Mouse (Mus musculus) liver, adult (tissue): Measurements from ENCODE around the gene Kndc1.

ENCODE experiments used
- GATA4 ChIP-seq: IDR thresholded peaks from 2 replicates; pipeline ENCODE4 v1.6.1; 2014; ENCODE audit warnings: mild to moderate bottlenecking, low read length; ENCODE audit not compliant: insufficient replicate concordance

Kndc1 gene

DNA sequence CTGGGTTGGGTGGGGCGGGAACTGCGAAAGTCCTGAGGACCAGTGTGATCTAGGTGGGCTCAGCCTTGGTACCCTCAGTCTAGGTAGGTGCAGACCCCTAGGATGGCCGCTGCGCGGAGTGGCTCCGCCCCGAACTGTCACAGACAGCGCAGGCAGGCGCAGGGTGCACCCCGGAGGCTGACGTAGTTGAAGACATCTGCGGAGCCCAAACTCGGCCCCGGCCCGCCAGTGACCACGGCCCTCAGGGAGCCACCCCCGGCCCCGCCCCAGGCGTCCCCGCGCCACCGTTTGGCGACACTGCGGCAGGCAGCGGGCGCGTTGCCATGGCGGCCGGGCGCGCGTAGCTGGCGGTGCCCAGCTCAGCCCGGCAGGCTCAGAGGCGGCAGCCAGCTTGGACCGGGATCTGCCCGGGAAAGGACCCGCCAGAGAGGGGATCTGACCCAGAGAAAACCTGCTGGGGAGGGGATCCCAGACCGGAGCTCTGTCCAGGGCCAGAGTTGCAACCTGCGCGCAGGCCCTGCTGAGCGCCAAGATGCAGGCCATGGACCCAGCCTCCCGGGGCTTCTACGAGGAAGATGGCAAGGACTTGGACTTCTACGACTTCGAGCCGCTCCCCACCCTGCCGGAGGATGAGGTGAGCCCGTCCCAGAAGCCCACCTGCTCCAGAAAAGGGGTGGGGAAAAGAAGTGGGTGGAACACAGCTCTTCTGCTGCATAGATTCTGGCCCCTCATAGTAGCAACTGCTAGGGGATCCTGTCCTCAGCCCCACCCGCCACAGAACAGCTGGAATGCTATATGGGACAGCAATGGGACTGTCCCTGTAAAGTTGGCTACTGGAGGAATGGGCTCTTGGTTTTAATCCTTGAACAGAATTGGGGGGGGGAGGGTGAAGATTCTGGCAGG lies at the start of gene Kndc1:
Kndc1 (plus strand) TSS at position 42 of the 903 bp plus-strand sequence.
- TF ChIP-seq GATA4, result no peak

DNA sequence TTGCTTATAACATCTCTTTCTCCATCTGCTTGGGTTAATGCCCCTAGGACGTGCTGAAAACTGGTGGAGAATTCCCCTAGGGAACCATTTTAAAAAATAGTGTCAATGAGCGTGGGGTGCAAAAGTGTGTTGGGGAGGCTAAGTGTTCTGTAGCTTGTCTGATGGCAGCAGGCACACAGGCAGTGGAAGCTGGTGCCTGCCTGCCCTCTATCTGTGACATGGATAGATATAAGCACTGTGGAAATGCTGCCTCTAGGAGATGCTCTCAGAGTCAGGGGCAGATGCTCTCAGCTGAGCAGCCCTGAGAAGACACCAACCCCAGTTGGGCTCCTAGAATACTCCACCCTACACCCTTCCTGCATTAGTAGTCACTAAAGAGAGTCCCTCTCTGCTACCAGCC lies 49.4 kb upstream of the Kndc1 start:
- no peak for TF ChIP-seq GATA4

DNA sequence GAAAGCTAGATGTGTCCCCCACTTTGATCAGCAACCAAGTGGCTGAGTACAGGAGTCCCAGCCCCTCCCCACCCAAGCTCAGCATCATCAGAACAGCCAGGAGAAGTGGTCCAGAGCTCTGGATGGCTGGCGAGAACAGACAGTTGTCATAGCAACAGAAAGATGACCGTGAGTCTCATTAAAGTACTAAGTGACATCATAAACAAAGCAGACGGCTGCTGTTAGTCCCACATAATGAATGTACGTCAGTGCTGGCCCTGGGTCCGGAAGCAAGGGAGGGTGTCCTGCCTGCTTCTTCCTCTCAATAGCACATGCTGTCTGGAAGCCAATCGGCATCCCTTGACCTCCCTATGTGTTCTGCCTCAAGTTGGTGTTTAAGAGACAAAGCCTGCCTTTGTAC lies 44.3 kb upstream of the Kndc1 start:
- no peak for TF ChIP-seq GATA4

DNA sequence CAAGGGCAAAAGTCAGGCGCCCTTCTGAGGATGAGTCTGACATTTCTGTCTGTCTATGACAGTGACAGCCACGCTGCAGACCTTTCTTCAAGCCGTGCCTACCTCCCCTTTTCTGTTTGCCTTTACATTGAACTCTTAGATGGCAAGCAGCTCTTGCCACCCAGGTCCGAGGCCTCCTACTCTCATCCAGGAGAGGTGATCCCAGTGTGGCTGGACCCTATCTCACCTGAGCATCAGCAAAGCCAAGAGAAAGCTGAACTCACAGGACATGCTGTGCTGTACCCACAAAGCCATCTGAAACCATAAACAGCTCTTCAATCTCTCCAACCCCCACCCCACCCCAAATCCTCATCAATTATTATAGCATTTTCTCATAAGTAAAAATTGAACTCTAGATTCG lies 43.8 kb upstream of the Kndc1 start:
- TF ChIP-seq GATA4, result no peak

DNA sequence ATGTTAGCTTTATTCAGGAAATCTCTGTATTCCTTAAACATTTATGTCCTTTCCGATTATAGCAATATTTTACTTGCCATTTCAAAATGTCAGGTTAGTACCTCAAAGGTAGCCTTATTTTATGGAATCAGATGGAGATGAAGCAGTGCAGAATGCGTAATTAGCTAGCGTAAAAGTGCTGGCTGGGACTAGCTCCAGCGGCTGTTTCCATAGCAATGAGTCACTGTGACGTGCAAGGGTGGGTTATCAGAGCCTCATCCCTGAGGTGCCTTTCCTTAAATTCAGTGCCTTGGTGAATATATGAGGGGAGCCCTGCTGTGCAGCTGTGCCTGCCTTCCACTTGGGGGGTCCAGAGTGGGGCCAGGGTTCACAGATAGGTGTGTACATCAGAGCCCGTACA lies 43.4 kb upstream of the Kndc1 start:
- no peak for TF ChIP-seq GATA4

DNA sequence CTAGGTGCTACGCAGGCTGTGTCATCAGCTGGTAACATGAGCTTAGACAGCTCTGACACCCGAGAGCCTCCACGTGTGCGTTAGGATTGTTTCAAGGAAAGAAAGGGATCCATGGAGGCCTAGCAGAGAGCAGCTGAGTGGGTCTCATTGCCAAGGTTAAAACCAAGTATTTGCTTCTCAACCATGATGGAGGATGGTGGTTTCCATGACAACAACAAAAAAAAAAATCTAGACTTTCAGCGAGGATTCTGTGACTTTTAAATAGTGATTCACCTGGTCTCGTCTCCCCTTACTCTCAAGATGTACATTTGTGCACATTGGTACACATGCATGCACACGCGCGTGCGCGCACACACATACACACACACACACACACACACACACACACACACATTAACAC lies 39.2 kb upstream of the Kndc1 start:
- TF ChIP-seq GATA4, result no peak

DNA sequence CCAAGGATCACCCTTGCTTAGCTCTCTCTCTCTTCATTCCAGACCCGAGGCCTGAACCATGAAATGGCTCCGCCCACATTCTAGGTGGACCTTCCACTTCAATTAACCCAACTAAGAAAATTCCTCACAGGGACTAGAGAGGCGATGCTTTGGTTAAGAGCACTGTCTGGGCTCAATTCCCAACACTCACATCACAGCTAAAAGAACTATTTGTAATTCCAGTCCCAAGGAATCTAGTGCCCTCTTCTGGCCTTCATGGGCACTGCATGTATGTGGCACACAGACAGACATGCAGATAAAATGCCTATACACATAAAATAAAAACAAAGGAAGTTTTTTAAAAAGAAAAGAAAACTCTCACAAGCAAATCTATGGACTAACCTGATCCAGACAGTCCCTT lies 33.1 kb upstream of the Kndc1 start:
- no peak for TF ChIP-seq GATA4

DNA sequence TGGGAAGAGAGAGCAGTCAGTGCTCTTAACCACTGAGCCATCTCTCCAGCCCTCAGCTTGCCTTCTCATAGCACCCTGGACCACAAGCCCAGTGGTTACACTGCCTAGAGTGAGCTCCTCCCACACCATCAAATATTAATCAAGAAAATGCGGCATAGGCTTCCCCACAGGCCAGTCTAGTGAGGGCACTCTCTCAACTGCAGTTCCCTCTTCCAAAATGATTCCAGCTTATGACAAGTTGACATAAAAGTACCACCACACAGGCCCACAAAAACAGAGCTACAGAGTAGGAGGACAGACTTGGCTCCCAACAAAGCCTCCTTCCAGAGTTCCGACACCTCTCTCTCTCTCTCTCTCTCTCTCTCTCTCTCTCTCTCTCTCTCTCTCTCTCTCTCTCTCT lies 31.4 kb upstream of the Kndc1 start:
- no peak for TF ChIP-seq GATA4

DNA sequence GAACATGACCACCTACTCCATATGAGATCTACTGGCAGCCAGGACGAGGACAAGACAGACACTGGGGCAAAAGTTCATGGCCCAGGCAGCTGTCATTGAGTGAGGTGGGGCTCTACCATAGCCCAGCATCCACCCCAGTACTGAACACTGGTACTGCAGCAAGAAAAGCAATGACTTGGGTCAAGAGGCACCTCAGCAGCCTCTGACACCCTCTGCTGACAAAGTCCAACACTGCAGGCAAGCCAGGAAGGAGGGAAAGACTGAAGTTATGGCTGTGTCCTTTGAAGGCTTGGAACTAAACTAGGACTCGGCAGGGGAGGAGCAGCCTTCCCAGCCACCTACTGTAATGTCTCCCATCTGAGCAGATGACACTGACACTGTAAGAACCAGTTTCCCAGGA lies 30.2 kb upstream of the Kndc1 start:
- TF ChIP-seq GATA4, result no peak

DNA sequence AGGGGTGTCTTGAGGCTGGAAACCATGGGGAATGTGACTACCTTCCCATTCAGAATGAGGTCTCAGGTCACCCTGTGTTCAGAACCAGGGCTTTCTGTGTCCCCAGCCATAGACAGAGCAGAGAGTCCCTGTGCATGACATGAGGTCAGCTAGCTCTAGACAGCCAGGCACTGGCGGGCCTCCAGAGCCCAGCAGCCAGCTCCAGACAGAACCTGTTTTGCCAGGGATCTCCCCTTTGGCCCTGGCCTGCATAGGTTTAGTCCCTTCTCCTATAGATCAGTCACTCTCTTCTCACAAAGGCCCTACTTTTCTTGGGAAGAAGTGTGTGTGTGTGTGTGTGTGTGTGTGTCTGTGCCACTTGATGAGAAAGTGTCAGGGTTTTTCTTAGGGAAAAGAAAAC lies 29.6 kb upstream of the Kndc1 start:
- no peak for TF ChIP-seq GATA4

DNA sequence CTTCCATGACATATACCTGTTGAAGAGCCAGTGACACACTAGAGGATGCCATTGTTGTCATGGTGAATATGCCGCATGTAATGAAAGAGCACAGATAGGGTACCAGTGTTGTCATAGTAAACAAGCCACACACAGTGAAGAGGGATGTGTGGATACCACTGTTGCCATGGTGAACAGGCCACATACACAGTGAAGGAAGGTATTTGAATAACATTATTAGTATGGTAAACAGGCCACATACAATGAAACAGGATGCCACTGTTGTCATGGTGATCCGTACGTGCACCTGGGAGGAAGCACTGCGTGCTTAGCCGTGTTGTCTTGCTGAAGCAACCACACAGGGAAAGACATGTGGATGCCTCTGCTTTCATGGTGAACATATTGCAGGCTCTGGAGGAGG lies 23.5 kb upstream of the Kndc1 start:
- no peak for TF ChIP-seq GATA4

DNA sequence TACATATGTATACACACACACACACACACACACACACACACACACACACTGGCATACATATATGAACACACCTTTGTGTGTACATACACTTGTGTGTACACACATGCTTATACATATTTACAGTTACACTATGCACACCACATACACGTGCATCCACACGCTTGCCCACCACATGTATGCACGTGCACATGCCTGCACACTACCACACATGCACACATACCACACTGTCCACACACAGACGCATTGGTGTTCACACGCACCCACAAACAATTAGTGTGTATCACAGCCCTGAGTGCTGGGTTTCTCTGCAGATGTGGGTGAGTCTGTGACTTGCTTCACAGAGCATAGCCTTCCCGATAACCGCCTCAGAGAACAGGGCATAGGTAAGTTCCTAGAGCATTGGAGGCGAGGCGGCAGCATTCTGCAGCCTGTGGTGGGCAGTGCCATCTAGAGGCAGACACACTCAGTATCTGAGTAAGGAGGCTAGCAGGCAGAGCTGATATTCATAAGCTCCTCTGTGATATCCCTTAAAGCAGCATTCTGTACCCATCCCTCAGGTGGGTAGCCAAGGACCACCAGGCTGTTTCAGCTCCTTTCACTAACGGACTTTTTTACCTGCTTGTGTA lies 17.2 kb upstream of the Kndc1 start:
- no peak for TF ChIP-seq GATA4

DNA sequence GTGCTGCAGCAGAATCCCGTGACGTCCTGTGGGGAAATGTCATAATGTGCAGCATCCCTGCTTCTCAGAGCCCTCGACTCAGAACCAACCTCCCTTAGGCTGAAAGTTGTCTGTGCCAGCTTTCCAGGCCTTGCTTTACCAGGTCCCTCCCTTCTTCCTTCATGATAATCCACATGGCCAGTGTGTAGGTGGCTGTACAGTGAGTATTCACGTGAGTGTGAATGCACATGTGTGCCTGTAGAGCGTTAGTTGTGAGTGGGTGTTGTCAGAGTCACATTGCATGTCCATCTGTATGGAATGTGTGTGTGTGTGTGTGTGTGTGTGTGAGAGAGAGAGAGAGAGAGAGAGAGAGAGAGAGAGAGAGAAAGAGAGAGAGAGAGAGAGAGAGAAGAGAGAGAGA lies 16.4 kb upstream of the Kndc1 start:
- TF ChIP-seq GATA4, result no peak

DNA sequence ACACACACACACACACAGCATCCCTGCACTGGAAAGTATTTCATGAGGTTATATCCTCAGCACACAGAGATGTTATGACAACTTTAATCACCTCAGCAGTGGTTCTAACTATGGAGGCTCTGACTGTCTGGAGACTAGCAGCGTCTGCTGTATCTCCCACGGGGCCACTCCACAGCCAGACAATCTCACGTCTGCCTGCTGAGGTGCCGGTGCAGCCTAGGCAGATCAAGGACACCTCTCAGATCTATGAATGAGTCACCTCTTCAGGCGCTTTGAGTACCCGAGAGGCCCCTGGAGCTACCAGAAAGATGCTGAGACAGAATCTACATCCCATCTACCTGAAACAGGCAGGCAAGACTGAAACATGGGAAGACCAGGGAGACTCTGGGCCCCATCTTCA lies 15.9 kb upstream of the Kndc1 start:
- no peak for TF ChIP-seq GATA4

DNA sequence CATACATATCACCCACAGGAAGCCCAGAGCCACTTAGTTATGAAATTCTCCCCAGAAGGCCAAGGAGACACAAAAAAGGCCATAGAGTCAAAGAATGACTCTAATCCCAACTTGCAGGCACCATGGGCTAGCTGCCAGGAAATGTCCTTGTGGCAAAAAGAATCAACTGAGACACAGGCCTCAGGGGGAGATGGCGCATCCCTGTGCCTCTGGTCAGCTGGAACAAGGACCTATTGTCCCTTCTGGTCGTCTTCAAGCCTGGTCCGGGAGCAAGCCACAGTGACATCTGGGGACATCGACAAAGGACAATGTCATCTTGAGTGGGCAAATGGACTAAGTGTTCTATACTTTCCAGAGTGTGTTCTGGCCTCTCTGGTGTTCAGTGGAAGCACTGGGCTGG lies 11.0 kb upstream of the Kndc1 start:
- no peak for TF ChIP-seq GATA4

DNA sequence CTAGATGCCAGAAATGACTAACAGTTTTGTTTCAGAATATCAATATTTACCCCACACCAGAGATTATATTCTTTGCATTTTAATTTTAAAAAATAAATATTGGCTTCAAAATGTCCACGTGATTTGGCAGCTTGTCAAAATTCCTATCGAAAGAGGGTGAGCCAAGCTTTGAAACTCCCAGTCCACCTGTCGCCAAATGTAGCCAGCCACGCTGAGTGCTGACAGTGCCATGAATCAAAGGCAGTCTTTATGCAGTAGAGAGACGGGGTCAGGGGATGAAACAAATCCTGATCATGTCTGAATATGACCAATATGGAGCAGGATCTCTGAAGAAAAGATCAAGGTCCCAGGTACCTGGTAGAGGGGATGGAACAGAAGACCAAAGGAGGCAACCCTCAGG lies 2.7 kb upstream of the Kndc1 start:
- no peak for TF ChIP-seq GATA4

DNA sequence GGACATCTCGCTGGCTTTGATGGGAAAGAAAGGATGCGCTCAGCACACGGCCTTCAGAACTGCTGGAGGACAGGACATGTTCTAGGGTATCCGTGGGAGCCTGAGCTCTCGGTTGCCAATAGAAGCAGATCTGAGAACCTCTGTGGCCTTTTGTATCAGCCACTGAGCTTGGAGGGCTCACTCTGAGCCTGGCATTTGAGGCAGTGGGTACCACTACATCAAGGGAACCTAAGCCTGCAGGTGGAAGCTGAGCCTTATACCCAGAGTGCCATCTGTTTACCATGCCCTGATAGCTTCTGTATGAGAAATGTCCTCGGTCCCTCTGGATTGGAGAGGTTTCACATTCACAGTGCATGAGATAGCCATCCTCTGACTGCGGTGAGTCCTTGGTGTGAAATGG lies 1.8 kb downstream of the Kndc1 start:
- no peak for TF ChIP-seq GATA4
